Mouse (Mus musculus): ENCODE results near the gene Rfesd.

Rfesd gene

DNA sequence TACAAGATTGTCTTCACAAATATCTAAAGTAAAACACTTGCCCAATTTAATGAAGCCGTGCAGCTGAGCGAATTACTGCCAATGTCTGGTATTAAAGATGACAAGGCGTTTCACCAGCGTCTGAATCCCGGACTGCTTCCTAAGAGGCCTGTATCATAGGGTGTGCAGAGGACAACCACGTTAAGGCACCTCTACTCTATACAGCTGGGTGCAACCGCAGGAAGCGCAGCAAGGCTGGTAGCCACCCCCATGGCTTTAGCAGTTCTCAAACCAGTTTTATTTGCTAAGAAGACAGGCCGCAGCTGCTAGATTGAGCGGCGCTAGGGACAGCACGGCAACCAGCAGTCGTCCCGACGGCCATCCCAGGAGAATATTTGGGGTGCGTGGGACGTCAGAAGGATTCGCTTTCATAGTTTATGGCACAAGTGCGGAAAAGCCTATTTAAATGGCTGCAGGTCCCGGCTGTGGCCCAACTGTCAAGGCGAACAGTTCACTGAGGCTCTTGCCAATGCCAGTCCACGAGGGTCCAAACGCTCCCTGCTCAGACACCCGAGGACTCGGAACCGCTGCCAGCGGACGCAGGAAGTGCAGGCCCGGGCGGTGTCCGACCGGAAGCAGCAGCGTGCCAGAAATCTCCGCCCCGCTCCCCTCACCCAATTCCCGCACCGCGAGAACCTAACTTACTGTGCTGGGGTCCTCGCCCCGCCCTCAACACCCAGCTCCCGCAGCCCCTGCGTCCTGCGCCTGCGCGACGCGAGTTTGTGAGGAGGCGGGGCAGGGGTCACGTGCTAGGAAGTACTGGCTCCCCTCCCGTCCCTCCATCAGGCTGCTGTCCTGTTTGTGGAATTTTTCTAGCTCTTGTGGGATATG lies at the start of gene Rfesd:
Gene Rfesd (minus strand): TSS at position 746 of the 870 bp plus-strand sequence.
- DNase-seq (ENCODE audit: low spot score in 2 of 2): peak; percentile 93 to 96

DNA sequence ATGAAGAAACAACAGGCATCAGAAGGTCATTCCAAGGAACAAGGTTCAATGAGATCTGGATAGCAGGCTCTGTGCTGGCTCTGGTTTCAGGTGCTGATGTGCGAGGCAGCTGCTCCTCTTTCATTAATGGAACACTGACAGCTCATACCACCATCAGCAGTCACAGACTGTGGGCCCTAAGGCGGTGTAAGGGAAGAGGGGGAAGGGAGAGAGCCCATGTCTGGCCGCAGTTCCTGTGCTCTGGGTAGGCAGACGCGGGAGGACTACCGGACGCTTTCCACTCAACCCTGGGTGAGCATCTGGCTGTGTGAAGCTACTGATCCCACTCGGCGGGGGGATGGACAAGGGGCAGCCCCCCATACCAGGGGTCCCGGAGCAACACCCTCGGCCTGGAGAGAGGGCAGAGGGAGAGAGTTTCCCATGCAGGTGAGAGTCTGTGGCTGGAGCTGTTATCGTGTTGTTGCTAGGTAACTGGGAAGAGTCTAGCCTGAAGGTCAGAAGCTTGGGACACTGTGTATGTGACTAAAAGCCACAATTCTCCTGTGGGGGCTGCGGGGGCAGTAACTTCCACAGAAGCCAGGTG lies 45.9 kb upstream of the Rfesd start:
- no peak for DNase-seq (ENCODE audit: low spot score in 2 of 2)

DNA sequence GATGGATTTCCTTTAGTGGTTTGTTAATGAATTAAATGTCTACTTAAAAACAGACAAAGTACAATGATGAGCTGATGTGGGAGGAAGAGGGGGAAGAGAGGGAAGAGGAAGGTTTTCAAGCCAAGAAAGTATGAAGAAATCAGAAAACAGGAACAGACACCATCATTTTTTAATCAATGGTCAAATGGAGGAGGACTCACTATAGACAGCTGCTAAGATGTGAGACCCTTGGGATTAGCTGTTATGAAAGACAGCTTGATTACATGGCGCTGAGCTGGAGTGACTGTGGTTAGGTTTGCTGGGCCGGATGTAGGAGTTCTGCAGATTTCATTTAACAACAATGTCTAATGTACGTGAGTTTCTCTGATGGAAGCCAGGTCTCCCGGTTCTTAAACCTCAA lies 45.0 kb upstream of the Rfesd start:
- no peak for DNase-seq (ENCODE audit: low spot score in 2 of 2)

GRCm38 (mm10) chr13:76062569-76062968 lies 44.0 kb upstream of the Rfesd start:
- DNase-seq (ENCODE audit: low spot score in 2 of 2): no peak

- DNase-seq (ENCODE audit: low spot score in 2 of 2): no peak
These were observed 43.6 kb upstream of the Rfesd start for GRCm38 (mm10) chr13:76062126-76062525.

DNA sequence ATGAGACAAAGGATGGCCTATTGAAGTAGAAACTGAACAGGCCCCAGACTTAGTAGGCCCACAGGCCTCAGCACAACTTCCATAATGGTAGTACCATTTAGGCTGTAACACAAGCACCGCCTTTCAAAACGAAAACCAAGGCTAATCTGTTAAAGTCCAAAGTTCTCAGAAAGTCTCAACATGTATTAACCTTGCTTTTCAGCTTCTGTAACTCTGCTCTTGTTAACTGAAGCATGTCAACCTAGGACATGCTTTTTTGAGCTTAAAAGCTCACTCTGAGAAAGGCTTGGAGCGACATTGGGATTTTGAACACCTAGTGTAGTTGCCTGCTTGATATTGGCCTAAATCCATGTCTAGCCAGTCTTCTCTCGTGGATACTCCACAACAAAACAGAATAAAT lies 41.1 kb upstream of the Rfesd start:
- no peak for DNase-seq (ENCODE audit: low spot score in 2 of 2)

DNA sequence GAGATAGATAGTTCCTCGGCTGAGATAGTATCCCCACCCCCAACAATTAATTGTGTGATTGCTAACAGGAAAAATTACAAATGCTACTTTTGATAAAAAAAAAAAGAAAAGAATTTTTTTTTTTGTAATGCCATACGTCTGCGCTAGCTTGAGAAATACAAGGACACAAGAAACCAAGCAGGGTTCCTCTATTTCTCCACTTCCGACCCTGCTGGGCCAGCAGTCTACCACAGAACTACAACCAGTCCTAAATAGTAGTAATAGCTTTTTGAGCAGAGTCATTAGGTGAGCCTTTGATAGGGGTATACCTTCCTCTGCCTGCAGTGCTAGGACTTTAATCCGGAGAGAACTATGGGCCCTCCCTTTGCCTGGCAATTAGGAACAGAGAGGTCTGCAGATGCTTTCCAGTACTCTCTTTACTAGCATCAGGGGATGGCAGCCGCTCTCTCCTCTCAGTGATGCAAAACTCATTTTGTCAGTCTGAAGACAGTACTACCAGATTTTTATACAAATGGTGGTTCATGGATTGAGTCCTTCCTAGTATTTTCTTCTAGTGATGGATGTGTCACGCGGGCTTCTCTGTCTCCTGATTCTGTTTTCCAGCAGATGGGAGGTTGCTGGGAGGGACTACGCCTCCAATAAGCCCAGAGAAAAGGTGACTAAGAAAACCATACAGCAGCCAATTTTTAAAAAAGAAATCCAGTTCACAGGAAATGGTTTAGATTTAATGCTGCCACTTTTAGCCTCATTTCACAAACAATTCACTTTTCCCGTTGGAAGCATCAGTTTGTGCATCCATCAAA lies 38.9 kb upstream of the Rfesd start:
- DNase-seq (ENCODE audit: low spot score in 2 of 2): no peak

- DNase-seq (ENCODE audit: low spot score in 2 of 2): no peak
These were observed 38.4 kb upstream of the Rfesd start, which contains the start of gene Gpr150 for GRCm38 (mm10) chr13:76056896-76057266. Gene Gpr150 (minus strand): TSS chr13:76056996.

DNA sequence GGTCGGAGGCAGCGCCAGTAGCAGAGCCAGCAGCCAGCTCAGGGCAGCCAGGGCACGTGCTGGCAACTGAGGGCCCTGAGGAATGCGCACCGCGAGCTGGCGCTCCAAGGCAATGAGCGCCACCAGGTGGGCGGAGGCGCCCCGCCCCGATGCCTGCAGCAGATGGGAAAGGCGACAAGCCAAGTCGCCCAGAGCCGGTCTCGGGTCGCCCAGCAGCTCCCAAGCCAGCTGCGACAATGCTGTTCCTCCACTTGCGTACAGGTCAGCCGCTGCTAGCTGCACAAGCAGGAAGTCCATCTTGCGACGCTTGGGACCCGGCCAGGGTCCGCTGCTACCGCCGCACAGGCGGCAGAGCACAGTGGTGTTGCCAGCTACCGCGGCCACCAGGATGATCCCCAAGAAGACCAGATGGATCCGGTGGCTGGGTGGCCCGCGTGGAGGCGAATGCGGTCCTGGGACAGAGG lies 37.8 kb upstream of the Rfesd start:
- DNase-seq (ENCODE audit: low spot score in 2 of 2): peak; percentile 53 to 64

DNA sequence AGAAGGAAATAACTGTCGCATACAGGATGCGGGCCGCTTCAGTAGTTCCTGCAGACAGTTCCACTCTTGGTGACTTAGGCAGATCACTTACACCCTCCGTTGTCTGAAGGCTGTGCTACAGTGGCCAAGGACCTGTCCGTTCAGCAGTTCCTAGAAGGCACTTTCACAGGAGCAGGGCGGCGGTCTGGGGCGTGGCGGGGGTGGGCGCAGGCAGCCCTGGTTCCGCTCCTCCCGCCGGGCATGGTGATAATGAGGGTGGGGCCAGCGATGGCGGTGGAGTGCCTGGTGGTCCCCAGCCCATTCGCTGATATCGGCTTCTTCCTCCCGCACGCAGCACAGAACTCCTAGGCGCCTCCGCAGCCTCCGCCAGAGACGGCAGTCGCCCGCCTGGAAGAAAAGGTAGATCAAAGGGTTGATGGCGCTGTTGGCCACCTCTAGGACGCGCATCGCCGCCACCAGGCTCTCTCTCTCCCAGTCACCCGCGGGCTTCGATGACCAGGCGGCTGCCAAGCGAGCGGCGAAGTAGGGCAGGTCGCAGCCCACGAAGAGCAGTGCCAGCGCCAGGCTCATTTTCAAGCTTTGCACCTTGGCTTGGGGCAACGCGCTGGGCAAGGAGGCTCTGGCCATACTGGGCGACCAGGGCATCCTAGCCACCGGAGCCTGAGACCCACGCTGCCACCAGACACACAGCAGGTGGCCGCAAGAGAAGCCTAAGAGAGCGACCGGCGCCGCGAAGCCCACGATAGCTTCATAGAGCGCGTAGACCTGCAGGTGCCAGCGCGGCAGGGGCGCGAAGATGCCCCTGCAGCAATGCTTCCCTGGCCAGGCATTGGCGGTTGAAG lies 37.1 kb upstream of the Rfesd start:
- no peak for DNase-seq (ENCODE audit: low spot score in 2 of 2)

DNA sequence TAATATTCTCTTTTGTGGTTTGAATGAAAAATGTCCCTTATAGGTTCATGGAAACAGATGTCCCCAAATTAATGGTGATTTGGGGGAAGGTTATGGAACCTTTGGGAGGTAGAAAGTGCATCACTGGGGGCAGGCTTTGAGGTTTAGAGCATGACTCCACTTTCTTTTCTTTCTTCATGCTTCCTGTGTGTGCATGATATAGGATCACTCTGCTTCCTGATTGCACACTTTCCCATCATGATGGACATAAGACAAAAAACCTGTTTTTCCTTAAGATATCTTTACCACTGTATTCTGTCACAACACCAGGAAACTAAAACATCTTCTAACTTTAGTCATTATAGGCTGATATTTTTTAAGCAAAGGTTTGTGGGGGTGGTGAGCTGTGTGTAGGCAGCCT lies 26.5 kb upstream of the Rfesd start:
- DNase-seq (ENCODE audit: low spot score in 2 of 2): no peak

- DNase-seq (ENCODE audit: low spot score in 2 of 2): no peak
These were observed 23.9 kb upstream of the Rfesd start for GRCm38 (mm10) chr13:76042455-76042854.

GRCm38 (mm10) chr13:76024588-76024987 lies 6.1 kb upstream of the Rfesd start:
- no peak for DNase-seq (ENCODE audit: low spot score in 2 of 2)

- DNase-seq (ENCODE audit: low spot score in 2 of 2): no peak
These were observed 3.3 kb upstream of the Rfesd start for GRCm38 (mm10) chr13:76021782-76022181.

DNA sequence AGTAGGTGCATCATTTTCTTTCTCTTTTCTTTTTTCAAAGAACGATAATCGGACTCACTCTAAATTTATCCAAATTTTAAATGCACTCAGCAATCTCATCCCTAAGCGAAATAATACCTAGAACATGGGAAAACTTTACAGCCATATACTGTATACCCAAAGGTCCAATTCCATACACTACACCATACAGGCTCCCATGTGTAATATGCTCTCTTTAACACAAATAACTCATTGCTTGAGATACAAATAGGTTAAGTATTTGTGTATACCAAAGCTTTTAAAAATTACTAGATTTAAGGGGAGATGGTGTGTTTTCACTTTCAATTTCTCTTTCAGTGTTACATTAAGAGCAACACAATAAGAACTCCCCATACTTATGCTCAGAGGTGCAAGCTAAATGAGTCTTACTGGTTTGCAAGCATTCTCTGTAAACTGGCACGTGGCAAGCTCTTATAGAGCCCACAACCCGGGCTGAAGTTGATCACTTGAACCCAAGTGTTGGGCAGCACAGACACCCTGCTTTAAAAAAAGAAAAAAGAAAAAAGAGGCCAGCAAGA lies 403 bp upstream of the Rfesd start:
- DNase-seq (ENCODE audit: low spot score in 2 of 2): no peak

- no peak for DNase-seq (ENCODE audit: low spot score in 2 of 2)
These were observed 1.1 kb downstream of the Rfesd start for GRCm38 (mm10) chr13:76017465-76017864.

DNA sequence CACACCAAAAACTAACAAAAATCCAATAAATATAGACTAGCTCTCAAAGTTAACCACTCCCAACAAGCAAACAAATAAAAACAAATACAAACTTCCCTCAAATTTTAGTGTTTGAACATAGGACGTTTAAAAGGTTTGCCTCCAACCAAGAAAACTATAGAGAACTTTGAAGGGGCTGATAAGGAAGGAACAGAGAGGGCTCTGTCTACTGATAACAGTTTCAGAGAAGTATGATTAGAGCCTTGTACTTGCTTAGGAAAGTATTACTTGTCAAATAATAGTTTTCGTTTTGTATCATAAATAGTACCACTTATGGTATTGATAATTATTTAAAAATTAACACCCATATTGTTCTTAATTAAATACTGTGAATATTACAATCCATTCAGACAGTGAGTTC lies 4.0 kb downstream of the Rfesd start:
- DNase-seq (ENCODE audit: low spot score in 2 of 2): no peak

DNA sequence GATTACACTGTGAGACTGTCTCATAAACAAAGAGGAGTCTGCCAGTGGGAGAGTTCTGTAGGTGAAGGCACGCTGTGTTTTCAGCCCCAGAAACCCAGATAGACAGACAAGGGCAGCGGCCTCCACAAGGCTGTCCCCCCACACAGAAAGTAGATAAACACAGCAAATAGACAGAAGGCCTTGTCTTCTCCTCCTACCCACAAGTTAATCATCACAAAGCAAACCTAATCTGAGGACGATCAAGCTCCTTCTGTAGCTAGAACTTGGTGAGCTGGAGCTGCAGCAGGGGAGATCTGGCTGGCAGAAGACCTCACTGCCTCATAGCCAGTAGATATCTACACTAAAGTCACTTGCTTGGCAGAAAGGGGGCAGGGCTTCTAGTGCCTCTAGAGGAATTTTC lies 15.2 kb downstream of the Rfesd start:
- DNase-seq (ENCODE audit: low spot score in 2 of 2): no peak

DNA sequence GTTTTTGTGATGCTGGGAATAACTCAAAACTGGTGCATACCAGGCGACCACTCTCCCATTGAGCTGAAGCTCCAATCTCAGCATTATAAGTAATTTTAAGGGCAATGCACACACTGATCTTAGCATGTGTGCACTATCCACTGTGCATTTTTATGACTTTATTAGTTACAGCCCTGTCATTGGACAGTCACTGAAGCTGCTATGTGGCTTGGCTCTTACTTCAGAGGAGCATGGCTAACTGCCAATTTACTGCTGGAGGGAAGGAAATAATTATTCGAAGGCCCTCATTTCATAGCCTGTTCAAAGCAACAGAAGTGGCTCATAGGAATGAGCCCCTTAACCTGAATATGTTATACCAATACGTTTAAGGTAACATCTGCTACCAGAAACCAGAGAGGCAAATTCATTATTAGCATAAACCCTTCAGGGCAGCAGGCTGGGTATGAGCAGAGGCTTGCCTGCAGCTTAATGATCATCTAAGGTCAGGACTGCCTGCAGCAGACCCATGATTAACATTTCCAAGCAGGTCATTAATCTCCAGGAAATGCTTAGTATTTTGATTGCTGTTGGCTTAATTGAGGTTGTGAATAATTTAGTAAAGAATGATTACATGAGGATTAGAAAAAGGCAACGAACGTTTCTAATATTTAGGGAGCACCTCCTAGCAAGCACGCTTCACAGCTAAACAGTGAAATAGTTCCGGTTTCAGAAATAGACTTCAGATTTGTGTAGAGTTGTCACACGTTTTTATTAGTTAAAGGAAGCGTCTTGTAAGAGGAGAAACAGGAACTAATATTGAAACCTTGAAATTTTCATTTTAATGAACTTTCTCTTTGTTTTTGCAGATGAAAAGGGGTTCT lies 26.1 kb downstream of the Rfesd start:
- no peak for DNase-seq (ENCODE audit: low spot score in 2 of 2)

- DNase-seq (ENCODE audit: low spot score in 2 of 2): no peak
These were observed 30.4 kb downstream of the Rfesd start for GRCm38 (mm10) chr13:75988096-75988495.
